Mouse (Mus musculus) bone marrow macrophage, adult 2 months (primary cell): ENCODE measurements around the gene Mtif2. TPM values are rescaled to one million over a fixed set of nuclear protein-coding genes. Genes with fewer than 3 reads are reported as not detected.

ENCODE experiments used
- H3K27ac ChIP-seq: 2 replicates; pipeline ENCODE4 v1.5.1; 2012; ENCODE audit warnings: low read depth, low read length; ENCODE audit not compliant: insufficient read depth
- H3K4me1 ChIP-seq: 2 replicates; pipeline ENCODE4 v1.6.1; 2012; ENCODE audit warnings: low read length; ENCODE audit not compliant: control insufficient read depth, insufficient read depth
- H3K4me3 ChIP-seq: 2 replicates; pipeline ENCODE4 v1.5.1; 2012; ENCODE audit warnings: mild to moderate bottlenecking, low read length, moderate library complexity; ENCODE audit not compliant: insufficient read depth
- CTCF ChIP-seq: IDR thresholded peaks from 2 replicates; pipeline ENCODE4 v1.5.1; 2012; ENCODE audit warnings: low read depth, mild to moderate bottlenecking, low read length, moderate library complexity
- POLR2A ChIP-seq: IDR thresholded peaks from 2 replicates; pipeline ENCODE4 v1.6.1; 2012; ENCODE audit warnings: mild to moderate bottlenecking, low read depth, low read length, borderline replicate concordance
- polyA plus RNA-seq: library from polyadenylated mRNA; stranded (reverse); fragments of >200 nt; gene quantifications from 2 replicates; pipeline ENCODE4 v1.2.4, GENCODE M21; 2012; ENCODE audit not compliant: missing spikeins, insufficient read depth, insufficient read length

The Mtif2 gene
- polyA plus RNA-seq, 1 experiment: 28.1 TPM

DNA sequence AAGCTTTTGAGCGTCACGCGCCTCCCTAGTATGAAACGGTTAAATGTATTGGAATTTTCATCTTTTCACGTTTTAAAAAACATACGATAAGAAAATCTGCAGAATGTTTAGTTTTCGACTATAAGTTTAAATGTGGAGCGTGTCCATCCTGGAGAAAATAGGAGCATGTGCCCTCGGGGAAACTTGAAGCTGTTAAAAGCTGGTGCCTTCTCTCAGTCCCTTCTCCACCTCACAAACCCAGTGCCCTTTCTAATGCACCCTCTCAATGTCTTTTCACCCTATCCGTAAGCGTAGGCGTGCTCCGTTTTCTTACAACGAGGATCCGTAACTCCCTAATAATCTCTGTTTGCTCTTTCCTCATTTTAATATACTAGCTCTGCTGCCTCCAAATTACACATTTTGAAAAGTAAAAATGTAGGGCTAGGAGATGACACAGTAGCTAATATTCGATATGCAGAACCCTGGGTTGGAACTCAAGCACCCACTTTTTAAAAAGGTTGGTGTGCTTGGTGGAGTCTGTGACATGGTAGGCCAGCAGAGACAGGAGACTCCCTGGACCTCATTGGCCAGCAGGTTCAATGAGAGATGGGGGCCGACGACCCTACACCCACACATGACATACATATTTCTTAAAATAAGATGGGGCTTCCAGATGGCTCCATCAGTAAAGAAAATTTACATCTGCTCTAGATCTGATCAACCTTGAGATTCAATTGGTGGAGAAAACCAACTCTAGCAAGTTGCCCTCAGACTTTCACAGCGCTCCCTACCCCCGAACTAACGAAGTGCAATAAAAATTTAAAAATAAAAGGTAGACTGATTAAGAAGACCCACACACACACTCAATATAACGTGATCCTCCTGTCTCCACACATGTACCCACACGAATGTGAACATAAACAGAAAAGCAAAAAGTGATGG, 22.6 kb downstream of the Mtif2 start:
- H3K27ac ChIP-seq: peak overlapping the region; percentile 88
- TF ChIP-seq POLR2A: no peak
- TF ChIP-seq CTCF: no peak
- H3K4me3 ChIP-seq: peak overlapping the region; percentile 81
- H3K4me1 ChIP-seq: peaks cover 11% of the 10 kb centered on the region

DNA sequence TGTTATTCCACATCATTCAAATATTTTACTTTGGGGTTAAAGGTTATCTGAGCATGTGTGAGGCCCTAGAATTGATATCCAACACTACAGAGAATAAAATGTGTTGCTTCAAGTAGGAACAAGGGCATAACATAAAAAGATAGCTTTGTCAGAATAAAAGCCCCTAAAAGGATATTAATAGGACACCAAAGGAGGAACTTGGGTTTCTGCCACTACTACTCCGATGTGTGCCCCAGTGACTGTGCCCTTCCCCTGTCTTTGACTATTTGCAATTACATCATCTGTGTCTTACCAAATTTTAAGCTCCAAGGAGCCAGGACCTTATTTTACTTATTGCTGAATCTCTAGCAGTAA, 23.2 kb downstream of the Mtif2 start:
- TF ChIP-seq CTCF: no peak
- no peak for TF ChIP-seq POLR2A
- Histone ChIP-seq H3K4me3 (peak overlapping the region; percentile 81; the same call in 1 of the 2 replicates), H3K27ac (peak overlapping the region; percentile 88), H3K4me1 (peaks cover 11% of the 10 kb centered on the region)

DNA sequence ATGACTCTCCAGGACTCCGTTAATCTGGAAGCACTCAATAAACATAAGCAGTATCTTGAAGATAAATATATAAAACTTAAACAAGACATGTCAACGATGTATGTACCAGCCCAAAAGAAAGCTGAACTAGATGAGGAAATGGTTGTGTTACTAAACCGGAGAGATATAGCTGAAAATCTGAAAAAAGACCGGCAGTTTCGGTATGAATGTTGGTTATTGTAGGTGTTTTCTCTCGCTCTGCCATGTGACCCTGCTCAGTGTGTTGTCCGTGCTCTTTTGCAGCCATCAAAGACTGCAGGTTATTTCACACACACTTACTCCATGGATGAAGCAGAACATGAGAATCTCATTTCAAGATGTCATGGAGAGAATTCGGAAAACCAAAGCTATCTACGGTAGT, 34.2 kb downstream of the Mtif2 start:
- H3K4me1 ChIP-seq: peaks cover 3% of the 10 kb centered on the region
- H3K4me3 ChIP-seq: no peak overlapping the region
- no peak for TF ChIP-seq POLR2A
- no peak for TF ChIP-seq CTCF
- no peak overlapping the region for H3K27ac ChIP-seq

DNA sequence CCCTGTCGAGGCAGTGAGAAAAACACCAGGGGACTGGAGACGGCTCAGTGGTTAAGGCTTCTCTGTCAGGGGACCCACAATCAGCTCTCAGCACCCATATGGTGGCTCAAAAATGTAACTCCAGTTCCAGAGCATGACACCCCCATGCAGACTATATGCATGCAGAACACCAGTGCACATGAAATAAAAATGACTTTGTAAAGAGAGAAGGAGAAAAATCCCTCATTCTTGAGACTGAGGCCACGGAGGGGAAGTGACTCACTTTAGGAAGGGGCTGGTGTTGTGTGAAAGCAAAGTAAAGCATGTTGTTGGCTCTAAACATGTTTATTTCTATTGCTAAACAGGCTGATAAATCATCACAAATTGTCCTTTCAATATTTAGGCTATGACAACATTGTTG, 34.8 kb downstream of the Mtif2 start:
- no peak overlapping the region for H3K27ac ChIP-seq
- peaks cover 3% of the 10 kb centered on the region for H3K4me1 ChIP-seq
- H3K4me3 ChIP-seq: no peak overlapping the region
- TF ChIP-seq POLR2A (no peak), CTCF (no peak)

GRCm38 (mm10) chr11:29563406-29563805, 37.2 kb downstream of the Mtif2 start:
- H3K4me1 ChIP-seq: peaks cover 3% of the 10 kb centered on the region
- TF ChIP-seq POLR2A (no peak), CTCF (no peak)

DNA sequence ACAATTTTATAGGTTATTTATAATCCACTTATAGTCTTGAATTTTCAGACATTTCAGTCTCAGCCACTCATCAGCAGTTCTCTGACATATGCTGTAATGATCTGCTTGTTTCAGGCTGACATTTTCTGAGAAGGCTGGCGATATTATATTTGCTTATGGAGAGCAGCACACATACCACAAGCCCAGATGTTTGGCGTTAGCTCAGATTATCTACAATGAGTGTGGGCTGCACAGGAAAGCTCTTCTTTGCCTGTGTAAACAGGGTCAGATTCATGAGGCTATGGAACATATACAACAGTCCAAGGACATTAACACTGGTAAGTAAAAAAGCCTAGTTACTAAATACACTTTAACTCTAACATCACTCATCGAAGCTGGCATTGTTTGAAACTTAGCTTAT, 45.3 kb downstream of the Mtif2 start:
- Histone ChIP-seq H3K4me1 (peaks cover 14% of the 10 kb centered on the region), H3K27ac (no peak overlapping the region), H3K4me3 (no peak overlapping the region)
- TF ChIP-seq CTCF (no peak), POLR2A (no peak)

More at GRCm38 (mm10) chr11:29563406-29563805, 37.2 kb downstream of the Mtif2 start:
- Histone ChIP-seq H3K4me3 (no peak overlapping the region), H3K27ac (no peak overlapping the region)

- no peak for TF ChIP-seq CTCF
- no peak for TF ChIP-seq POLR2A
- Histone ChIP-seq H3K4me1 (peaks cover 16% of the 10 kb centered on the region), H3K27ac (no peak overlapping the region), H3K4me3 (no peak overlapping the region)
These were observed 46.4 kb downstream of the Mtif2 start for GRCm38 (mm10) chr11:29572656-29573055.

- no peak overlapping the region for H3K27ac ChIP-seq
- peaks cover 3% of the 10 kb centered on the region for H3K4me1 ChIP-seq
- TF ChIP-seq POLR2A (no peak), CTCF (no peak)
- H3K4me3 ChIP-seq: no peak overlapping the region
These were observed 53.4 kb downstream of the Mtif2 start for GRCm38 (mm10) chr11:29579610-29580009.

Other genes with a start within 250 kb of the Mtif2 start
- 21.8 and 23.5 TPM in 2 replicates for gene Ccdc88a, start 152.8 kb upstream of the Mtif2 start, polyA plus RNA-seq
- gene Prorsd1, start 11.4 kb upstream of the Mtif2 start, polyA plus RNA-seq: 59.9 and 70.2 TPM in 2 replicates
- gene Clhc1, start 21.5 kb downstream of the Mtif2 start, polyA plus RNA-seq: 1.2 TPM in 1 of 2 replicates, not detected in the other
- 2,179 and 2,314 TPM in 2 replicates for gene Rps27a, start 21.7 kb downstream of the Mtif2 start, polyA plus RNA-seq
- gene Rtn4, start 166.5 kb downstream of the Mtif2 start, polyA plus RNA-seq: 853 and 919 TPM in 2 replicates